Mouse (Mus musculus) liver, postnatal 0 days (tissue): Measurements from ENCODE around the gene Stx8. TPM values are rescaled to one million over a fixed set of nuclear protein-coding genes. Genes with fewer than 3 reads are reported as not detected.

ENCODE experiments used
- ATAC-seq: fragments of 200-750 bp; cut with Nextera tagmentation; 2 replicates; pipeline ENCODE4 v1.8.0; 2017; ENCODE audit warnings: mild to moderate bottlenecking, moderate library complexity
- DNase-seq: peaks from one replicate; pipeline ENCODE4 v3.0.0-alpha.2; 2016
- H3K27ac ChIP-seq: fragments of 300-500 bp; sonication (generic); 2 replicates; pipeline ENCODE4 v1.5.1; 2014; ENCODE audit warnings: antibody characterized with exemption, moderate library complexity, mild to moderate bottlenecking, low read depth
- H3K27me3 ChIP-seq: fragments of 300-500 bp; sonication (generic); 2 replicates; pipeline ENCODE4 v1.6.1; 2014; ENCODE audit warnings: low read length, control low read depth, mixed read lengths; ENCODE audit not compliant: insufficient read depth
- H3K36me3 ChIP-seq: fragments of 300-500 bp; sonication (generic); replicated peaks from 2 replicates; pipeline ENCODE4 v1.6.1; 2014; ENCODE audit warnings: mild to moderate bottlenecking, control low read depth, low read length, moderate library complexity, mixed read lengths; ENCODE audit not compliant: insufficient read depth
- H3K4me1 ChIP-seq: fragments of 300-500 bp; sonication (generic); 2 replicates; pipeline ENCODE4 v1.6.1; 2014; ENCODE audit warnings: antibody characterized with exemption, mild to moderate bottlenecking, control low read depth; ENCODE audit not compliant: insufficient read depth
- H3K4me2 ChIP-seq: fragments of 300-500 bp; sonication (generic); 2 replicates; pipeline ENCODE4 v1.6.1; 2014; ENCODE audit warnings: low read depth, mild to moderate bottlenecking, low read length, moderate library complexity, mixed read lengths
- H3K4me3 ChIP-seq: fragments of 300-500 bp; sonication (generic); 2 replicates; pipeline ENCODE4 v1.5.1; 2014; ENCODE audit warnings: low read depth, low read length
- H3K9ac ChIP-seq: fragments of 300-500 bp; sonication (generic); replicated peaks from 2 replicates; pipeline ENCODE4 v1.6.1; 2014; ENCODE audit warnings: mild to moderate bottlenecking, moderate library complexity
- H3K9me3 ChIP-seq: fragments of 300-500 bp; sonication (generic); 2 replicates; pipeline ENCODE4 v1.6.1; 2016; ENCODE audit warnings: mild to moderate bottlenecking, control low read depth, low read length, mixed read lengths
- CTCF ChIP-seq: sonication (generic); IDR thresholded peaks from 2 replicates; pipeline ENCODE4 v1.5.1; 2016; ENCODE audit warnings: antibody characterized with exemption, low read depth
- EP300 ChIP-seq: IDR thresholded peaks from 2 replicates; pipeline ENCODE4 v1.6.1; 2016; ENCODE audit warnings: antibody characterized with exemption, low read depth, mild to moderate bottlenecking
- WGBS: fragments of 180-500 bp; shearing (Covaris S2); extraction: QIAGEN DNeasy Blood & Tissue Kit; methylation state at CpG from one replicate; pipeline ENCODE4 v1.1.7; 2014; ENCODE audit not compliant: insufficient replicate concordance; 5-methylcytosine and 5-hydroxymethylcytosine counted together
- polyA plus RNA-seq: library from polyadenylated mRNA; unstranded; fragments of >200 nt; fragmentation: Nextera tagmentation; extraction: Ambion mirVana; gene quantifications from 2 replicates; pipeline ENCODE4 v1.2.1, GENCODE M21; 2015

Stx8 gene
- polyA plus RNA-seq, 1 experiment from 2014 or later, result 27.4 TPM

DNA sequence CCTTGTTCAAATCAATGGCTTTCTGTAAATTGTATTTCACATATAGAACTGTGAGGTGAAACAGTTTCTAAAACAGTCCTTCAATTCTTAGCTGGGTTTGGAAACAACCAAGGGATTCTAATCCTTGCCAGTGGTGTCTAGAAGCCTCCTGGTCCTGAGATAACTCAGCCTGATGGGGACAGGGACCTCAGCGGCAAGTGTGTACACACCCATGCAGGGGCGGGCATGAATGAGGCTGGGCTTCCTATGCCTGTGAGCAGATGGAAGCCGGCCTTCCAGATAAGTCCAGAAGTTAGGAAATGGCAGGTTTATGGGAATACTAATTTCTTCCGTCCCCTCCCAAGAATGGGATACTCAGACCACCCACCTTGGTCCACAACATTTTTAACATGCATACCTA lies 63.1 kb downstream of the Stx8 start:
- H3K4me2 ChIP-seq, result no peak overlapping the region
- H3K36me3 ChIP-seq, result no peaks in the 10 kb centered on the region
- no peak for TF ChIP-seq EP300
- TF ChIP-seq CTCF, result no peak
- no peak overlapping the region for H3K27ac ChIP-seq
- H3K27me3 ChIP-seq, result no peaks in the 10 kb centered on the region
- no peak overlapping the region for H3K9ac ChIP-seq
- H3K9me3 ChIP-seq, result no peaks in the 10 kb centered on the region
- ATAC-seq (no peak), DNase-seq (no peak)
- WGBS, result 63% methylated on average over 4 of the region's 4 CpGs
- H3K4me3 ChIP-seq, result no peak overlapping the region
- H3K4me1 ChIP-seq, result no peaks in the 10 kb centered on the region

DNA sequence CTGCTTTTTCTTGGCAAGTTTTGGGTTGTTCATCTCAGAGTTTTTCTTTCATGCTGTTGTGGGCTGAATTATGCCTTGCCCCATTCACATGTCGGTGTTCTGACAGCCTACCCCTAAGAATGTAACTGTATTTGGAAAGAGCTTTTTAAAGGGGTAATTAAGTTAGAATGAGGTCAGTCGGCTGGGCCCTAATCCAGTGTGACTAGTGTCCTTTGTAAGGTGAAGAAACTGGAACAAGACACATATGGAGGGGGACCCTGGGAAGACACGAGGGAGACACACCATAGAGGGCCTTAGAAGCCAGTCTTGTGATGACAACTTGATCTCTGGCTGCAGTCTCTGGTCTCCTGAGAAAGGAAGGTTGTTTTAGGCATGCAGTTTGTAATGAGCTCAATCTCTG lies 63.9 kb downstream of the Stx8 start:
- no peaks in the 10 kb centered on the region for H3K36me3 ChIP-seq
- no peak overlapping the region for H3K27ac ChIP-seq
- TF ChIP-seq EP300 (no peak), CTCF (no peak)
- no peaks in the 10 kb centered on the region for H3K27me3 ChIP-seq
- H3K9me3 ChIP-seq, result no peaks in the 10 kb centered on the region
- no peak overlapping the region for H3K4me3 ChIP-seq
- DNase-seq (no peak), ATAC-seq (no peak)
- 73% methylated on average over 3 of the region's 3 CpGs for WGBS
- H3K4me1 ChIP-seq, result no peaks in the 10 kb centered on the region
- no peak overlapping the region for H3K9ac ChIP-seq
- no peak overlapping the region for H3K4me2 ChIP-seq

DNA sequence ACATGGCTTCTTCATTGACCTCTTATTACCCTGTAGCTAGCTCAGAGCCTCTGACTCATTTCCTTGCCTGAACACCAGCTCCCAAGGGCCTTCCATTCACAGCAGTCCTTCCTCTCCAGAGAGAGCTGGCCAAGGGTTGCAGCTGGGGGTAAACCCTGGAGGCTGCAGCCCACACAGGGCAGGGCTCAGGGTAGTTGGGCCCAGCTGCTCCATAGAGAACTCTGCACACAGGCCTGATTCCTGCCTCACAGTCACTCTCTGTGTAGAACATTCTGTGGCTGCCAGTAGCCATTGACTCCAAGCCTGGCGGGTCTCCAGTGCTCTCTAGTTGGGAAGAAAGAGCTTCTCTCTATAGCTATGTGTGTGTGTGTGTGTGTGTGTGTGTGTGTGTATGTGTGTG lies 64.8 kb downstream of the Stx8 start:
- no peak for ATAC-seq
- whole genome bisulfite sequencing, result 85% methylated on average over 1 of the region's 1 CpGs

DNA sequence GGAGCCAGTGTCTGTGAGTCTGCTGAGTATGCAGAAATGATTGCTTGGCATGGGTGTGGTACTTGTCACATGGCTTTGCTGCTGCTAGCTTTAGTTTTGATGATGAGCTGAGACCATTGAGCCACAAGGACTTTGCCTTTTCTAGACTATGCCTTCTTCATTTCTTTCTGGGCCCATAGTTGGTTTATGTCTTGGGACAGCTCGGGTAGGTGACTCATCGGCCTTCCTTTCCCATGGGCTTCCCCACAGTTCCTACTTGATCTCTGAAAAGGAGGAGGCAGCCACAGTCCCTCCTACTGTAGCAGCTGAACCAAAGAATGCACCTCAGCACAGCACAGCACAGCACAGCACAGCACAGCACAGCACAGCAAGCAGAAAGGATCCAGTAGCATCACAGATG lies 66.5 kb downstream of the Stx8 start:
- ATAC-seq, result no peak
- Histone ChIP-seq H3K4me3 (no peak overlapping the region), H3K4me1 (no peaks in the 10 kb centered on the region), H3K9ac (no peak overlapping the region), H3K36me3 (no peaks in the 10 kb centered on the region), H3K27ac (no peak overlapping the region), H3K4me2 (no peak overlapping the region), H3K27me3 (no peaks in the 10 kb centered on the region), H3K9me3 (no peaks in the 10 kb centered on the region)
- TF ChIP-seq EP300 (no peak), CTCF (no peak)
- 67% methylated on average over 2 of the region's 2 CpGs for WGBS
- no peak for DNase-seq

More for the DNA sequence above, 64.8 kb downstream of the Stx8 start:
- H3K27me3 ChIP-seq, result no peaks in the 10 kb centered on the region
- no peak overlapping the region for H3K4me3 ChIP-seq
- no peak for DNase-seq
- H3K4me1 ChIP-seq, result no peaks in the 10 kb centered on the region
- H3K4me2 ChIP-seq, result no peak overlapping the region
- no peak overlapping the region for H3K9ac ChIP-seq
- H3K27ac ChIP-seq, result no peak overlapping the region
- TF ChIP-seq CTCF, result no peak
- no peak for TF ChIP-seq EP300
- no peaks in the 10 kb centered on the region for H3K9me3 ChIP-seq
- H3K36me3 ChIP-seq, result no peaks in the 10 kb centered on the region

DNA sequence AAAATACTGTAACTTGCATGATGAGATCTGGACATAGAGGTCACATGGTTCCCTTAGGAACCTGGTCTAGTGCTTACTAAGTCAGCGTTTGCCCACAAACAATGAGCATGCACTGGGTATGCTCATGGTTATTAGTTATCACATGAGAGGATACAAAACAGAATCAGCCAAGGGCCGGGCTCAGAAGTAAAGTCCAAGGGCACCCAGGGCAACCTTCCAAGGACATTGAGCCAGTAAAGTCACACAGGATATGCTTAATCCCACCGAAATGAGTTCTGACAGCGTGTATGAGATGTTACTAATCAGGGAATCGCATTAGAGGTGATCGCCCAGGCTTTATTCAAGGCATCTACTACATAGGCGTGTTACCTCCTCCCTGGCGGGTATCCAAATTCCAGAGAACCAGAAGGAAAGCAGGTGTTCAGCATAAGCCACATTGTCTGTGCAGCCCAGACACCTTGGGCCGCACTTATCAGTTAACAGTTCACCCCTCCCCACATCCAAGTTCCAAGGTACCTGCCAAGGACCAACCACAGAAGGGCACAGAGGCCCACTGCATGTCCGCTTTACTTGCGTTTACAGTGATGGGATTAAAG lies 67.4 kb downstream of the Stx8 start:
- TF ChIP-seq EP300 (no peak), CTCF (no peak)

GRCm38 (mm10) chr11:68034422-68034821 lies 68.4 kb downstream of the Stx8 start:
- ATAC-seq (no peak), DNase-seq (no peak)
- H3K4me1 ChIP-seq, result no peaks in the 10 kb centered on the region
- TF ChIP-seq EP300, result no peak
- no peak for TF ChIP-seq CTCF
- H3K27me3 ChIP-seq, result no peaks in the 10 kb centered on the region
- WGBS, result 69% methylated on average over 5 of the region's 5 CpGs
- H3K9ac ChIP-seq, result no peak overlapping the region
- no peaks in the 10 kb centered on the region for H3K9me3 ChIP-seq
- no peak overlapping the region for H3K27ac ChIP-seq
- H3K4me3 ChIP-seq, result no peak overlapping the region
- H3K36me3 ChIP-seq, result no peaks in the 10 kb centered on the region
- no peak overlapping the region for H3K4me2 ChIP-seq

More for the DNA sequence above, 67.4 kb downstream of the Stx8 start:
- Histone ChIP-seq H3K9me3 (no peaks in the 10 kb centered on the region), H3K27me3 (no peaks in the 10 kb centered on the region), H3K4me2 (no peak overlapping the region), H3K27ac (no peak overlapping the region), H3K9ac (no peak overlapping the region), H3K36me3 (no peaks in the 10 kb centered on the region), H3K4me1 (no peaks in the 10 kb centered on the region), H3K4me3 (no peak overlapping the region)
- DNase-seq (no peak), ATAC-seq (no peak)
- WGBS, result 77% methylated on average over 11 of the region's 11 CpGs
